Mouse (Mus musculus): Measurements from ENCODE around the gene Fam131a. TPM values are rescaled to one million over a fixed set of nuclear protein-coding genes. Genes with fewer than 3 reads are reported as not detected.

Gene Fam131a
- total RNA-seq, 2 experiments from 2014 or later, result 12.8 to 15.1 TPM

DNA sequence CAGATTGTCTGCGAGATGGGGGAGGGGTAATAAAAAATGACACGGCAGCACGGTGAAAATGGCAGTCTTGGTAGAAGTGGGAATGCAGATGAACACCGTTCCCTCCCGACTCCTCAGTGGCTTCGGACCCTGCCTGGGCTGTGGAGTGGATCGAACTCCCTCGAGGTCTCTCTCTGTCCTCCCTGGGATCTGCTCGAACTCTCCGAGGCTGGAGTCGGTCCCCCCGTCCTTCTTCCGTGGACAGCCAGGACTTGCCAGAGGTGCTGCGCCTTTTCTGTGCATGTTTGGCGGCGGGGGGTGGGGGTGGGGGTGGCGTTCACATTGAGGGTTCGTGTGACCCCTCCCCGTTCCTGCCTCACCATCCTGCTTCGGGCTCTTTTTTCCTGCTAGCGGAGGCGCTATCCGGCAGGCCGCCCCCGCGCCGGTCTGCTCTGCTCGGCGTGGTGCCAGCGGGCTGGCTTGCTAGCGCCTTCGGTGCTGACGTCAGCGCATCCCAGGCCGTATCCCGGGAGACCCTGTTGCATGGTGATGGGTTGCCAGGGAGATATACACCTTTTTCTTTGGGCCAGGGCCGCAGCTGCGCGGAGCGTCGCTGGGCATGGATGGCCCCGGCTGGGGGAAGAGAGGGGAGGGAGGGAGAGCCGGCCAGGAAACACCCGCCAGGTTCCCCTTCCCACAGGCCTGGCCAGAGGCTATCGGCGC lies 2.7 kb downstream of the Fam131a start:
- DNase-seq, result peak; percentile 92

DNA sequence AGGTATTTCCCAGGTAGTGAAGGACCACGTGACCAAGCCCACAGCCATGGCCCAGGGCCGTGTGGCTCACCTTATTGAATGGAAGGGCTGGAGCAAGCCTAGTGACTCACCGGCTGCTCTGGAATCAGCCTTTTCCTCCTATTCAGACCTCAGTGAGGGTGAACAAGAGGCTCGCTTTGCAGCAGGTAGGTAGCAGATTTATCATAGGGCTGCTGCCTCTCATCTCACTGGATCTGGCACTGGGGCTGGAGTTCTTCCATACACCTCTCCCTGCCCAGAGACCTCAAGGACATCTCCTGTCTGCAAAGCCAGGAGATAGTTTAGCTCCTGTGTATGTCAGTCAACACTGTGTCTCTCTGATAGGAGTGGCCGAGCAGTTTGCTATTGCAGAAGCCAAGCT lies 6.2 kb downstream of the Fam131a start:
- DNase-seq, result no peak

DNA sequence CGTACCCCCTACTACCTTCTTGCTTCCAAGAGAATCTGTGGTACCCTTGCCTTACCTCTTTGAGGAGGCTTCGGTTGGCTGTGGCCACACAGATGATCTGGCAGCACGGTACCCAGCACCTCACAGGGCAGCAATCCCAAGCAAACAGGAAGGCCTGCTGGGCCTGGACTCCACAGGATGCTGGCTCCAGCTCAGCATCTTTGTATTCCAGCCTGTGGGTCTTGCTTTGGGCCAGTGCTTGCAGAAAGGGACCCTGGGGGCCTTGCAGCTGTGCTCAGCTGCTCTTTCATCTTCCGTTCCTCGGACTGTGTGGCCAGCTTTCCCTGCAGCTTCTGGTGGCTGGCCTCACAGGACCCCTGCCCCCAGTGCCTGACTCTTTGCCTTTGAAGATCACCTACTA lies 7.0 kb downstream of the Fam131a start:
- no peak for DNase-seq

DNA sequence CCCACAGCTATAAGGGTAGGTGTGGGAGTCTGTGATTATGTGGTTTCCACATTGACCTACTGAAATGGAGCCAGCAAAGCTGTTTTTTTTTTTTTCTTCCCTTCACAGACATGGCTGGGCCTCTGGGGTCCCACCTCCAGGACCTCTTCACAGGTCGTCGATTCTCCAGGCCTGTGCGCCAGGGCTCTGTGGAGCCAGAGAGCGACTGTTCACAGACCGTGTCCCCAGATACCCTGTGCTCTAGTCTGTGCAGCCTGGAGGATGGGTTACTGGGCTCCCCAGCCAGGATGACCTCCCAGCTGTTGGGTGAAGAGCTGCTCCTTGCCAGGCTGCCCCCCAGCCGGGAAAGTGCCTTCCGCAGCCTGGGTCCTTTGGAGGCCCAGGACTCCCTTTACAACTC lies 8.3 kb downstream of the Fam131a start:
- no peak for DNase-seq

DNA sequence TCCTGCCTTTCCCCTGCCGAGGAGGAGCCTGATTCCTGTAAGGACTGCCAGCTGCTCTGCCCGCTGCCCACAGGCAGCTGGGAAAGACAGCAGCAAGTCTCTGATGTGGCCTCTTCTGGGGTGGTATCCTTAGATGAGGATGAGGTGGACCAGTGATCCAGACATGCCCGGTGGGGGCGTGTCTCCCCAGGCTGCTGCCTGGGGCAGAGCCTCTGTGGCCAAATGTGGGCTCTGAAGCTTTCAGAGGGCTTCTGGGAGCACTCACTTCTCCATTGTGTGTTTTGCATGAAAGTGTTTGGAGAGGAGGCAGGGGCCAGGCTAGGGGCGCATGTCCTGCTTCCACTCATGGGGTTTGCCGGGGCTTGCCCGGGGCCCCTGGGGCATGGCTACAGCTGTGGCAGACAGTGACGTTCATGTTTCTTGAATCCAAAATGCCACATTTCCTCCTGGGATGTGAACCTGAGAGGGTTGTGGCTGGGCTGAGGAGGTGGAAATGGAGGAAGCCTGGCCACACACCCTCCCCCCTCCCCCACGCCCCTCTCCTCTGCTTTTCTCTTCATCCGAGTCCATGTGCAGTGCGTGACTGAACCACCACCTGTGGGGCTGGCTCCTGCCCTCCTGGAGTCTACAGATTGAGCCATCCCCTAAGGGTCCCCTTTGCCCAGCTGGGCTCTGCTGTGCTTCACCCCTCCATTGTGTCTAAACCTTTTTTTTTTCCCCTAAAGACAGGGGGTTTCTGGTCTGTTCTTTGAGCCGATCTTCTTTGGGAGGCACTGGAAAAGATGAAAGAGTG lies 8.9 kb downstream of the Fam131a start:
- no peak for DNase-seq

DNA sequence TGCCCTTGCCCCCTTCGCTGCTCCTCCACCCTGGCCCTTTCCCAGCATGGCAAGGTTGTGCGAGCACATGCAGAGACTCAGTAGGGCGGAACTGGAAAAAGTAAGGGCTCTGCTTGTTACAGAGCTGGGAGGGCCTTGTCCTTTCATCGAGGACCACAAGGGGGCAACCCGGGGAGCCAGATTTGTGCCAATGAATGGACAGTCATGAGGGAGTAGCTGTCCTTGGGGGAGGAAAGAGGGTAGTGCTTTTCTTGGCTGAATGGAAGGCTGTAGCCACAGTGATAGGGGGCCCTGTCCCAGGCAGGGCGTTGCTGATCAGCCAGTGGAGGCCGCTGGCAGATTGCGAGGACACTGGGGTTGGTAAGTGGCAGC lies 9.5 kb downstream of the Fam131a start:
- DNase-seq, result peak; percentile 92

DNA sequence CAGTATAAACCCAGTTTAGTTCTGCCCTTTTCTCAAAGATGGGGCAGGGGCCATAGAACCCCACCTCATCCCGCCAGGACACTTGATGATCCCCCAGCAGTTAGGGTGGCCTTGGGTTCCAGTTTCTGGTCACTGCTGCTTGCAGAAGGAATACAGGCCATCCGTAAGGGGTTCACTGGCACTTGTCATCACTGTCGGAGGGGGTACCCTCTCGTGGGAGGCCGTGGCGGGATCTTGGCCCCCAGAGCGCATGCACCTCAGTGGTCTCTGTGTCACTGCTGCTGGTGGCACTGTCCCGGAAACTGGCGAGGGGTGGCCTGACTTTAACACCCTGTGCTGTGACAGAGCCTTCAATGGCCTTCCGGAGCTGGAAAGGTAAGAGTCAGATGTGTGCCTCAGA lies 10.0 kb downstream of the Fam131a start:
- DNase-seq, result no peak

DNA sequence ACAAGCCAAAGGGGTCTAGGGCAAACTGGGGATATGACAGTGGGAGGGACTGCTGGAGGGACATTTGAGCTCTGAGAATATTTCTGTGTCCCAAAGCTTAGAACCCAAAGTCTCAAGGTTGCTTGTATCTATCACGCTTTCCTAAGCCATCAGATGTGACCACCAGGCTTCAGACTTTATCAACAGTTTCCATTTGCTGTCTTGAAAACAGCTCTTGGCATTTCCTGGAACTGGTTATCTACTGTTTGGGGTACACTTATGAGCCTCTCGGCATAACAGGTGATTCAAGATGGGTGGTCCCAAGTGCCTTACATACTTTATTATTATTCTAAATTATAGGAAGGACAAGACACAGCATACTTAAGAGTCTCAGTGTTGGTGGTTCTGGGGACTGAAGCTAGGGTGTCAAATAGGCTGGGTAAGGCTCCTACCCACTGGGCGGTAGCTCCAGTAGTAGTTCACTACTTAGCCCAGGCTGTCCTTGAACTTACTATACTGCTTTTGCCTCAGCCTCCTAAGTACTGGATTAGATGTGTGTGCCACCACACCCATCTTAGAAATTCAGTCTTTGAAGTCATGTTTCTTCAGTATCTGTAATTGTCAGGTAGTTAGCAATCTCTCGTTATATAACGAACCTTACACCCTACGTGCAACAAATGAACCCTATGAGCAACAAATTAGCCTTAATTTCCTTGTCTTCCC lies 10.8 kb downstream of the Fam131a start:
- DNase-seq, result no peak

DNA sequence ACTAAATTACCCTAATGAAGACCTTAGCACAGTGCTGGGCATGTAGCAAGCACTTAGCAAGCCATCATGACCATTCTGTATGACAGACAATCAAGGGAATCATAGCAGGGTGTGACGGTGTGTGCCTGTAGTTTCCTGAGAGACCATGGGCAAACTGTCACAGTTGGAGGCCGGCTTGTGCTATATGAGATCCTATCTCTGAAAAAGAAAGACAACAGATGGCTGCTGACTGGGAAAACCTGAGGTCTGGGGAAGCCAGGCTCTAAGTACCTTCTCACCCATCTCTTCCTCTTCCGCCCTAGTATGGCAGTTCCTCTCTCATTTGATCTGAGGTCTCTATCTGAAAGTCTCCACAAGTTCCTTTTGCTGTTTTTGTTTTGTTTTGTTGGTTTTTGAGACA lies 12.7 kb downstream of the Fam131a start:
- DNase-seq, result no peak

DNA sequence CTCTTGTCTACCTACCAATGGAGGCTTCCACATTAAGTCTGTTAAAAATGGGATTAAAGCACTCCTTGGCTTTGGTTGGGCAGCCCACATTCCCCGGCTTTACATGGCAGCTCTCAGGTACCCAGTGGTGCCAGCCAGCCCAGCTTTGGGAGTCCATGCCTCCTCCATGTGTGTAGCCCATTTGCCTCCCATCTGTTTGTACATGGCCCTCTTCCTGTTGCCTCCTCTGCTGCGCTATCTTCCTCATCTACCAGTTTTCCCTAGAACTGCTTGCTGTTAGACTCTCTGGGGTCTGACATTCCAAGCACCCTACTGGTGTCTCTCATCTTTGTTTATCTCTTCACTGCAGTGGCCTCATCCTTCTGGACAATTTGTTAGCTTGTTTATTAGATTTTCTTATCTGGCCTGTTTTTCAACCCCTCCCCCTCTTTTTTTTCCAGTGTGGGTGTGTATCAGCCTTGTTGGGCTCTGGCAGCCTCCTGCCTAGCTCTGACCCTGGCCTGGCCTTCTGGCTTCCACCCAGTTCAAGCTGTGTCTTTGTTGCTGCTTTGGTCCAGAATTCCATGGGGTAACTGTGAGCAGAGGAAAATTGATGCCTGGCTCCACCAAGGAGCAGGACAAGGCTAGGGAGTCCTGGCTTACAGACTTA lies 13.5 kb downstream of the Fam131a start:
- peak; percentile 50 for DNase-seq

DNA sequence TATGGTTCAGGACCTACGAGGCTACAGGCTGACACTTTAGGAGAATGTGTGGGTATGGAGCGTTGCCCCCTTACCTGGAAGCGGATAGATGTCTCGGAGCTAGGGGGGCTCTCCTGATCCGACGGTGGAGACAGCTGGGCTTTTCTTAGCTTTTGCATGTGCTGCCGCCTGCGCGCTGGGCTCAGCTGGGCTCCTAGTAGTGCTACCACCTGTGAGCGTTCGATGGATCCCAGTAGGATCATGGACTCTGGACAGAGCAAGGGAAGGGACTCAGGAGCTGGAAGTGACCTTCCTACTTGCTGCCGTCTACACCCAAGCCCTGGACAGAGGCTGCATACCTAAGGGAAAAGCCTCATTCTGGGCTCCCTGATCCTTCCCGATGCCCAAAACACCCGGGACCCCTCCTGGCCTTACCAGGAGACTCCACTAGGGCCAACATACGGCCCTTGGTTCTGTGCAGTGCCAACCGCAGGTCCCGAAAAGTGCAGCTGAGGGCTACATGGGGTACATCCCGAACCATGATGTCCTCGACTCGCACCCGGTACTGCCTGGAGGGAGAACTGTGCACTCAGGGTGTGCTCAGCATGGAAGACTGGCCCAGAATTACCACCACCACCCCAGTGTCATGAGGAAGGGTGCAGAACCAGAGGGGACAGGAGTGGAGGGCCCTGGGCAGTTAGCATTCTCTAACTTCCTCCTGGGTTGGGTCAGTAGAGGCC lies 15.3 kb downstream of the Fam131a start:
- DNase-seq, result no peak

DNA sequence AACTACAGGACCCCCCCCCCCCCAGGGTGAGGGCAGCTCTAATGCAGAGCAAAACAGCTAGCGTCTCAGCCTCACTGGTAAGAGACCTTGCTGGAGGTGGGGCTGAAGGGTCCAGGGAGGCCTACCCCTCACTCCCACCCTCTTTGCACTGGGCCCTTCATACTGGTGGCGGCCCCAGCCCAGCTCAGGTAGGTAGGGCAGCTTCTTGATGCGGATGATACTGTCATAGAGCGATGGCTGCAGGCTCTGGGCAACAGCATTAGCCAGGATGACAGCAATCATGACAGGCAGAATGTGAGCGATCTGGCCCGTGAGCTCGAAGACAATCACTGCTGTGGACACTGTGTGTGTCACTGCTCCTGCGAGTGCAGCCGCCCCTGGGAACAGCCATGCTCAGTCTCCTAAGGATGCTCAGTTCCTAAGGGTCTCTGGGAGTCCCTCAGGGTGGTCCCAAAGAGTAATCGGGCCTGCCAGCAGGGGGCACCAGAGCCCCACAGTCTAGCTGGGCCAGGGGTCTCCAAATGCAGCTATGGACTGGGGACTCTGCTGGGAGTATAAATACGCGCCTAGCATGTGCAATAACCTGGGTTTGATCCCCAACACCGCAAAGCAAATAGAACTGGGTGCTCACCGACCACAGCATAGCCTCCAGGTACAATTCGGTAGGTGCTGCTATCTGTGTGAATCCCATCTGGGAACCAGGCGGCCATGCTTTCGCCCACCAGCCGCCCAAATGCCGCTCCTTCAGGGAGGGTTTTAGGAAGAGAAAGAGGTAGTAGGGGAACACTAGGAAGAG lies 16.1 kb downstream of the Fam131a start:
- DNase-seq, result no peak

DNA sequence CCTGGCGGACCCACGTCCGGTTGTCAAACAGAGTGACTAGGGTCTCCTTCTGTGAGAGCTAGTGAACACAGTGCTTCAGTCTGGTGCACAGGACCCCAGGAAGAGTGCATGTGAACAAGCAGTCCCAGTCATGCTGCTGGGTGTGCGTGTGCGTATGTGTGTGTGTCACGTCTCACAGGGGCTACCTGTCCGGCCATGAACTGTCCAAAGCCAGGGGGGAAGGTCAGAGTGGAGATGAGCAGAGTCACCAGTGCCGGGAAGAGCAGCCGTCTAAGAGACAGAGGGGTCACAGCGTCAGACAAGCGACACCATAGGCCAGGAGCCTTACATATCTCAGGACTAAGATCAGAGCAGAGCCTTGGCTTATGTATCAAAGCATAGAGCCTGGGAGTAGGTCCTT lies 17.3 kb downstream of the Fam131a start:
- no peak for DNase-seq

DNA sequence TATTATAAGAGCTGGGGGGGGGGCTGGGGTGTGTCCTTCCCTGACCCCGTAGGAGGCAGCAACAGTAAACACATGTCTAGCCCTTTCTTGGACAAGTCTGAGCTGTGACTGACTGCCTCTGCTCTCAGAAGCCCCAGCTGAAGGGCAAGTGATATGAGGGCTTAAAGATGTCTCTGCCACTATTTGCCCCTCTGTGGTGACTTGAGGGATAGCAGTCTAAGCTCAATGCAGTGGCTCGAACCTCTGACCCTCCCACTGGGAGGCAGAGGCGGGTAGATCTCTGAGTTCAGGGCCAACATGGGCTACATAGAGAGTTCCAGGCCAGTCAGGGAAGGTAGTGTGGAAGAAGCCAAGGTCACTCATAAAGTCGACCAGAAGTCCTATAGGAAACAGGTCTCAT lies 17.8 kb downstream of the Fam131a start:
- no peak for DNase-seq

DNA sequence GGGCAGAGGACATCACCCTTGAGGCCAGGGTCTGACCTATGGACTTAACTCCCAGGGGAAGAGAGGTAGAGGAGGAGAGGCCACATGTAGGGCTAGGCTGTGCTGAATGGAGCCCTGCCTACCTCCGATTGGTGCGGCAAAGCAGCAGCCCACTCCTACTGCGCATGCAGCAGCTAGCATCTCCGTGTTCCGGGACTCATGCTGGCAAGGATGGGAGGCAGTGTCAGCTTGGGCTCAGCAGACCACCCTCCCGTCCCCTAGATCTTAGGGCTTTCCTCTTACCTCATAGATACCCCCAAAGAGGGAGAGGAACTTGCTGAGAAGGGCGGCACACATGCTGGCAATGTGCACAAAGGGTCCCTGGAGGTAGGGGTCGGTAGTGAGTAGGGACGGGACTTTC lies 19.1 kb downstream of the Fam131a start:
- DNase-seq, result no peak

DNA sequence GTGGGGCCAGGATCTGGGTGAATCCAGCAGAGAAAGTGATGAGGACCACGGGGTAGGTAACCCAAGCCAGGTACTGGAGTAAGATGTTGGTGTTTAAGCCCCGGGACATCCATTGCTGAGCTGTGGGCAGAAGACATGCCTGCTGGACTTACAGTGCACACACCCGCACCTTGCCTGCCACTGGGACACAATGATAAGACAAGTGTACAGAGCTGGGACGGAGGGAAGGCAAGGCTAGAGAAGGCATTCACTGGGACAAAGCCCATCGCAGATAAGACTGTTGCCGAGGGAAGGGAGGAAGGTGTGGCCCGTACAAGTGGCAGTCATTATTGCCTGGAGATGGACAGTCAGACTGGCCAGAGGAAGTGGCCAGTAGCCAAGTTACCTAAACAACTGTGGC lies 19.8 kb downstream of the Fam131a start:
- DNase-seq, result no peak

DNA sequence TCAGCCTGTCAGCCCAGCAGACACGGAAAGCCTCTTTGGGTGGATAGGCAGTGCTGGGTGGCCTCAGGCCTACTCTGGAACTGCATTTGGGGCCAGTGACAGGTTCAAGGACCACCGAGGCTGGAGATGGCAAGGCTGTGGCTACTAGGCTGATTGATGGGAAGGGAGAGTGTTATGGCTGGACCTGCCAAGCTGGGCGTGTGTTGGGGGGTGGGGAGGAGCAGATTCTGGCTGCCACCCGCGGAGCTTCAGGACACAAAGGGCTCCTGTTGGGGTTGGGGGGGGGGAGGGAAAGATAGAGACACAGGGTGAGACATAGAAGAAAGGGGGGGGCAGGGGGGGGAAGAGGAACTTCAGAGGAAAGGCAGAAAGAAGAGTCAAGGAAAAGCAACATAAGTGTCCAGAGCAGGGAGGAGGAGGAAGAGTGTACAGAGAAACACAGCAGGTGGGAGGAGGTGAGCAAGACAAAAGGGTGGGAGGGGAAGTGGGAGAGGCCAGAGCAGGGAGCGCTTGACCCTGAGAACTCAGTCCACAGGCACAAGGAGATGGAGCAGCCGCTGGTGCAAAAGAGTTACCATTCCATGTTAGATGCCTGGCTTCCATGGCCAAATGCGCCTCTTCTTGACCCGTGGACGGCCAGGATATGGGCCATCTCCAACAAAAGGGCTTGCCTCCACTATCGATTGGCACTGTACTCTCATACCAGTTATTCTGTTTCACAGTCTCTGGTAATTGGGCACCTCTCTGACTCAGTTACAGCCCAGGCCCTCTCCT lies 21.5 kb downstream of the Fam131a start:
- DNase-seq, result no peak

DNA sequence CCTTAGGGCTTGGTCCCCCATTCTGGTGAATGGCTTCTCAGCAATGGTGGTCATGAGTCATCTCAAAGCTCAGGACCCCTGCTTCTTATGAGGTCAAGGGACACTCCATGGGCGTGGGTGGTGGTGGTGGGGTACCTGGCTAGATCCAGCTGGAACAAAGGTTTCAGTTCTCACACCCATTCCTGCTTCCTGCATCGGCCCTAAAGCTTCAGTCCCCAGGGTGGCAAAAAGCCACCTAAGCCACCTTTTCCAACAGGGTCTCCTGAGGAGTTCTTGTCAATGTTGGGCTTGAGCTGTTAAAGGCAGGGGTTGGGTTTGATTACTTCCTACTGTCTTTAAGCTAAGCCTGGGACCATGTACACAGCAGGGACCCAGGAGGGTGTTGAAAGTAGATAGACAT lies 22.1 kb downstream of the Fam131a start:
- no peak for DNase-seq

DNA sequence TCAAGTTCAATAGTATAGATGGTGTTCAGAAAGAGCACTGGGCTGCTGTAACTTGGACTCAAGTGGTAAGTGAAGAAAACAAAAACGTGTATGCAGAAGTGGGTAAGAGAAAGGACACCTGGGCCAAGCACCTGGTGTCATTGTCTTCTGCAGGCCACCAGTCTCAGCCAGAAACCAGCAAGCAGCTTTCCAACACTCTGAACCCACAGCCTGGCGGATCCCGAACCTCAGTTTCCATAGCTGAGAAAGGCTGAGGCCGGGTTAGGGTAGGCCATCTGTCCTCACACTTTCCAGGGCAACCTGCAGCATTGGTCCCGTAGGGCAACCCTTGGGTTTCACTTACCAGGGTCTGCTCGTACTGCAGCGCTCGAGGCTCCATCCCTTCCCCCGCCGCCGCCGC lies 22.5 kb downstream of the Fam131a start:
- no peak for DNase-seq

All from adrenal gland, postnatal 10 days (tissue).